Mouse (Mus musculus) hindbrain, embryonic 15.5 days (tissue): Measurements from ENCODE around the gene Lcp2. TPM values are rescaled to one million over a fixed set of nuclear protein-coding genes. Genes with fewer than 3 reads are reported as not detected.

ENCODE experiments used
- ATAC-seq: fragments of 200-750 bp; cut with Nextera tagmentation; 2 replicates; pipeline ENCODE4 v1.8.0; 2017; ENCODE audit warnings: low read depth, moderate number of reproducible peaks, moderate TSS enrichment; ENCODE audit not compliant: low FRiP score
- H3K27ac ChIP-seq: fragments of 300-500 bp; sonication (generic); replicated peaks from 2 replicates; pipeline ENCODE4 v1.5.1; 2015; ENCODE audit warnings: mild to moderate bottlenecking, inconsistent platforms
- H3K27me3 ChIP-seq: fragments of 300-500 bp; sonication (generic); 2 replicates; pipeline ENCODE4 v1.6.1; 2015; ENCODE audit warnings: control low read depth, inconsistent platforms
- H3K36me3 ChIP-seq: fragments of 300-500 bp; sonication (generic); 2 replicates; pipeline ENCODE4 v1.6.1; 2015; ENCODE audit warnings: control low read depth, inconsistent platforms
- H3K4me1 ChIP-seq: fragments of 300-500 bp; sonication (generic); replicated peaks from 2 replicates; pipeline ENCODE4 v1.6.1; 2015; ENCODE audit warnings: control low read depth, inconsistent platforms
- H3K4me2 ChIP-seq: fragments of 300-500 bp; sonication (generic); 2 replicates; pipeline ENCODE4 v1.6.1; 2015; ENCODE audit warnings: moderate library complexity, mild to moderate bottlenecking, inconsistent platforms
- H3K4me3 ChIP-seq: fragments of 300-500 bp; sonication (generic); 2 replicates; pipeline ENCODE4 v1.5.1; 2015; ENCODE audit warnings: mild to moderate bottlenecking, inconsistent platforms
- H3K9ac ChIP-seq: fragments of 300-500 bp; sonication (generic); 2 replicates; pipeline ENCODE4 v1.6.1; 2015; ENCODE audit warnings: inconsistent platforms
- H3K9me3 ChIP-seq: fragments of 300-500 bp; sonication (generic); 2 replicates; pipeline ENCODE4 v1.6.1; 2016; ENCODE audit warnings: control low read depth, inconsistent platforms
- WGBS: fragments of 180-500 bp; shearing (Covaris S2); methylation state at CpG from one replicate; pipeline ENCODE4 v1.1.7; 2015; 5-methylcytosine and 5-hydroxymethylcytosine counted together
- polyA plus RNA-seq: library from polyadenylated mRNA; unstranded; fragments of >200 nt; fragmentation: Nextera tagmentation; extraction: Ambion mirVana; gene quantifications from 2 replicates; pipeline ENCODE4 v1.2.1, GENCODE M21; 2015

Lcp2 gene
- polyA plus RNA-seq, 1 experiment from 2014 or later, result 1.7 TPM

DNA sequence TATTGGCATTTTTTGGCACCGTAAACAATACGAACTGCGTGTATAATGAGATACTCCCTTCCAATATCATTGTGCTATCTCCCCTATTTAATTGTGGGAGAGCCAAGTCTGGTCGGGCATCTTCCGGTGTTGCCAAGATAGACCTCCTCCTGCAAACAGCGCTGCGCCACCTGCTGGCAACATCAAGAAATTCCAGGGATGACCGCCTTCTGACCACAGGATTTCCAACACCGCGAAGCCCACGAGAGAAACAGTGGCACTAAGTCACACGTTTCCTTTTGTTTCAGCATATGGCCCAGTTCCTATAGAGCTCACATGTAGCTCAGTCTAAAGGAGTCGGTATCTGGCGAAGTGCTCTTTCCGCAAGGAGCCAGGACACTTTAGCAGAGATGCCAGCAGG is 27.1 kb downstream of the Lcp2 start:
- H3K9me3 ChIP-seq, result no peaks in the 10 kb centered on the region
- WGBS, result 14% methylated on average over 15 of the region's 15 CpGs
- 0 out of 2 replicates have a peak, but pooled peaks cover 3% of the 10 kb centered on the region for H3K4me1 ChIP-seq
- H3K27ac ChIP-seq, result no peak overlapping the region
- no peak for ATAC-seq
- no peak overlapping the region for H3K4me3 ChIP-seq
- H3K4me2 ChIP-seq, result peak overlapping the region; percentile 35; the same call in 1 of the 2 replicates
- H3K27me3 ChIP-seq, result peaks cover 6% of the 10 kb centered on the region; the same call in 1 of the 2 replicates
- no peaks in the 10 kb centered on the region for H3K36me3 ChIP-seq
- no peak overlapping the region for H3K9ac ChIP-seq

- 82% methylated on average over 2 of the region's 2 CpGs for WGBS
- no peak overlapping the region for H3K9ac ChIP-seq
Observed at GRCm38 (mm10) chr11:34077870-34078269, 31.1 kb downstream of the Lcp2 start.

DNA sequence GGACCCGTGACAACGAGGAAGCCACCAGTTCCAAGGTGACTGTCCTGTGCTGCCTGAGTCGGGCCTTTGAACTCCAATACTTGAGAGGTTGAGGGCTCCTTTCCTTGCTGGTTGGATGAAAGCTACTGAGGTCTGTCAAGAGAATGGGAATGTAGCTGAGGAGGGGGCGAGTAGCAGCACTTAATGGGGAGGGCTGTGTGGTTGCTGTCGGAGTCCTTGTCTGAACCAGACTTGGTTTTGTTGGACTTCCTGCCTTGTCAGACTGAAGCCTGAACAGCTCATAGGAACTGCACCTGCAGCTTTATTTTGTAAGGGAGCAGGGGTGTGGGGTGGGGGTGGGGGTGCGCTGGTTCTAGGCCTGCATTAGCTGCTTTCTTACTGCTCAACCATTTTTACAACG is 31.9 kb downstream of the Lcp2 start:
- H3K4me2 ChIP-seq, result no peak overlapping the region
- no peaks in the 10 kb centered on the region for H3K9me3 ChIP-seq
- no peaks in the 10 kb centered on the region for H3K36me3 ChIP-seq
- H3K4me3 ChIP-seq, result no peak overlapping the region
- peaks cover 6% of the 10 kb centered on the region; the same call in 1 of the 2 replicates for H3K27me3 ChIP-seq
- no peak for ATAC-seq
- WGBS, result 93% methylated on average over 7 of the region's 7 CpGs
- H3K4me1 ChIP-seq, result peaks cover 14% of the 10 kb centered on the region; the same call in 1 of the 2 replicates
- no peak overlapping the region for H3K9ac ChIP-seq
- H3K27ac ChIP-seq, result no peak overlapping the region

More at GRCm38 (mm10) chr11:34077870-34078269, 31.1 kb downstream of the Lcp2 start:
- no peak for ATAC-seq
- no peak overlapping the region for H3K4me2 ChIP-seq
- no peak overlapping the region for H3K27ac ChIP-seq
- peaks cover 14% of the 10 kb centered on the region; the same call in 1 of the 2 replicates for H3K4me1 ChIP-seq
- no peaks in the 10 kb centered on the region for H3K36me3 ChIP-seq
- peaks cover 6% of the 10 kb centered on the region; the same call in 1 of the 2 replicates for H3K27me3 ChIP-seq
- H3K9me3 ChIP-seq, result no peaks in the 10 kb centered on the region
- H3K4me3 ChIP-seq, result no peak overlapping the region

GRCm38 (mm10) chr11:34079542-34080464 is 33.1 kb downstream of the Lcp2 start:
- Histone ChIP-seq H3K27ac (peak overlapping the region; percentile 27; the same call in 1 of the 2 replicates), H3K4me2 (no peak overlapping the region), H3K36me3 (no peaks in the 10 kb centered on the region), H3K27me3 (no peaks in the 10 kb centered on the region), H3K9ac (no peak overlapping the region), H3K4me3 (no peak overlapping the region), H3K4me1 (peaks cover 12% of the 10 kb centered on the region; the same call in 1 of the 2 replicates), H3K9me3 (no peaks in the 10 kb centered on the region)
- ATAC-seq, result no peak
- WGBS, result 52% methylated on average over 6 of the region's 6 CpGs

- no peaks in the 10 kb centered on the region for H3K9me3 ChIP-seq
- 86% methylated on average over 7 of the region's 7 CpGs for WGBS
- H3K4me3 ChIP-seq, result no peak overlapping the region
- H3K27me3 ChIP-seq, result no peaks in the 10 kb centered on the region
- peaks cover 12% of the 10 kb centered on the region; the same call in 1 of the 2 replicates for H3K4me1 ChIP-seq
- ATAC-seq, result no peak
- no peak overlapping the region for H3K27ac ChIP-seq
- H3K4me2 ChIP-seq, result no peak overlapping the region
- H3K9ac ChIP-seq, result no peak overlapping the region
- no peaks in the 10 kb centered on the region for H3K36me3 ChIP-seq
Observed at GRCm38 (mm10) chr11:34083795-34084194, 37.1 kb downstream of the Lcp2 start.

DNA sequence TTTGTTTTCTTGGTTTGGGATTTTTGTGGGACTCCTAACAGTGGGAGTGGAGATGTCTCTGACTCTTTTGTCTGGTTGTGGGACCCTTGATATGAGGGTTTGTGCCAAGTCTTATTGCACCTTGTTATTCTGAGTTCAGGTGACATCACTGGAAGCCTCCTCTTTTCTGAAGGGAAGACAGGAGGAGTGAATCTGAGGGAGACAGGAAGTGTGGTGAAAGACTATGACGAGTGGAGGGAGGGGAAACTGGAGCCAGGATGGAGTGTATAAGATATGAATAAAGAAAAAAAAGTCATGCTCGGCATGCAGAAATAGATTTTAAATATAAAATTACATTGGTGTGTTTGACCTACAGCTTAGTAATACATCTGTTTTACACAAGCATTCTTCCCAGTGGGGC is 37.9 kb downstream of the Lcp2 start:
- no peak overlapping the region for H3K9ac ChIP-seq
- H3K9me3 ChIP-seq, result no peaks in the 10 kb centered on the region
- H3K27ac ChIP-seq, result no peak overlapping the region
- no peaks in the 10 kb centered on the region for H3K27me3 ChIP-seq
- no peak overlapping the region for H3K4me3 ChIP-seq
- H3K4me2 ChIP-seq, result no peak overlapping the region
- ATAC-seq, result no peak
- H3K36me3 ChIP-seq, result no peaks in the 10 kb centered on the region
- H3K4me1 ChIP-seq, result peaks cover 12% of the 10 kb centered on the region; the same call in 1 of the 2 replicates
- WGBS, result 75% methylated on average over 2 of the region's 2 CpGs

- 81% methylated on average over 8 of the region's 8 CpGs for WGBS
Observed at GRCm38 (mm10) chr11:34086164-34086751, 39.5 kb downstream of the Lcp2 start.

GRCm38 (mm10) chr11:34087064-34087463 is 40.3 kb downstream of the Lcp2 start:
- Histone ChIP-seq H3K9ac (no peak overlapping the region), H3K4me1 (no peaks in the 10 kb centered on the region), H3K9me3 (no peaks in the 10 kb centered on the region), H3K4me3 (no peak overlapping the region), H3K36me3 (no peaks in the 10 kb centered on the region), H3K27me3 (no peaks in the 10 kb centered on the region), H3K27ac (no peak overlapping the region), H3K4me2 (no peak overlapping the region)
- WGBS, result 82% methylated on average over 3 of the region's 3 CpGs
- ATAC-seq, result no peak

More at GRCm38 (mm10) chr11:34086164-34086751, 39.5 kb downstream of the Lcp2 start:
- no peaks in the 10 kb centered on the region for H3K4me1 ChIP-seq
- H3K4me2 ChIP-seq, result no peak overlapping the region
- no peaks in the 10 kb centered on the region for H3K36me3 ChIP-seq
- no peak overlapping the region for H3K4me3 ChIP-seq
- H3K9me3 ChIP-seq, result no peaks in the 10 kb centered on the region
- ATAC-seq, result no peak
- no peaks in the 10 kb centered on the region for H3K27me3 ChIP-seq
- no peak overlapping the region for H3K9ac ChIP-seq
- H3K27ac ChIP-seq, result no peak overlapping the region

GRCm38 (mm10) chr11:34098422-34098821 is 51.7 kb downstream of the Lcp2 start, which contains the start of gene 4930469K13Rik:
4930469K13Rik (minus strand) TSS chr11:34098554.
- Histone ChIP-seq H3K27ac (no peak within 1 kb of the TSS), H3K4me3 (no peak within 1 kb of the TSS), H3K4me2 (no peak within 1 kb of the TSS), H3K4me1 (no peaks in the 10 kb centered on the region), H3K9ac (no peak within 1 kb of the TSS), H3K36me3 (no peaks in the 10 kb centered on the region), H3K27me3 (no peaks in the 10 kb centered on the region), H3K9me3 (no peaks in the 10 kb centered on the region)
- peak; percentile 45; the same call in 1 of the 2 replicates for ATAC-seq
- 85% methylated on average over 10 of the region's 10 CpGs for WGBS

DNA sequence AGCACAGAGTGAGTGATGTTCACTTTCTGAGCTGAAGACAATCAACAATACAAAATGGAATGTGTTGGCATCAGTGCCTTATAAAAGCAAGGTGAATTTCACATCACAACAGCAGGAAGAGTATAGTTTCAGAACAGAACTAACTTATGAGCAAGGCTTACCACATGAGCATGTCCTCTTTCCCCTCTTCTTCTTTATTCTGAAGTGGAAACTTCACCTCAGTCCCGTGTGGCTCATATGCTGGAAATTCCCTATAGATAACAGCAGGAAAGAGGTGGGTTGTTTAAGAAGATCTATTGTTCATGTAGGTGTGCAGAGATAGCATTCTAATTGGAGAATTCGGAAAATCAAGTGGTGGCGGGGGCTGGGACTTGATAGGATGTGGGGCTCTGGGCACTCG is 55.1 kb downstream of the Lcp2 start:
- WGBS, result 90% methylated on average over 4 of the region's 4 CpGs
- Histone ChIP-seq H3K9ac (no peak overlapping the region), H3K27ac (no peak overlapping the region), H3K27me3 (no peaks in the 10 kb centered on the region), H3K36me3 (no peaks in the 10 kb centered on the region), H3K4me2 (no peak overlapping the region), H3K4me3 (no peak overlapping the region), H3K9me3 (no peaks in the 10 kb centered on the region), H3K4me1 (peaks cover 12% of the 10 kb centered on the region)
- ATAC-seq, result no peak

DNA sequence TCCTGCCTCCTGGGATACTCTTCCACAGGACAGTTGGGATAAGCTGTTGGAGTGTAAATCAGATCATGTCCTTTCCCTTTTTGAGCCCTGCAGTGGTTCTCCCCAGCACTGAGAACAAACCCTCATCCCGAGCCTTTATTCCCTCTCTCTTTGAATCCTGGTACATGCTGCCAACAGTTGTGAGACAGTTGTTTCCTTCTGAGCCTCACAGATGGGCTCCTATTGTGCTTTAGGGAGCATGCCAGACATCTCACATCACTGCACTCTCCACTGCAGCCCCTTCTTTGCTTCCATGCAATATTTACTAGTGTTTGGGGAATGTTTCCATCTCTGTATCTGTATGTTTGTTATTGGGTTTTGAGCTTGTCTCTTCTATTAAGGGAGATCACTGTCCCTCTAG is 58.2 kb downstream of the Lcp2 start:
- Histone ChIP-seq H3K27me3 (no peaks in the 10 kb centered on the region), H3K27ac (peak overlapping the region; percentile 44; the same call in 1 of the 2 replicates), H3K4me1 (peaks cover 12% of the 10 kb centered on the region), H3K9me3 (no peaks in the 10 kb centered on the region), H3K9ac (no peak overlapping the region), H3K4me2 (no peak overlapping the region), H3K36me3 (no peaks in the 10 kb centered on the region), H3K4me3 (no peak overlapping the region)
- 17% methylated on average over 1 of the region's 1 CpGs for WGBS
- ATAC-seq, result 0 out of 2 replicates have a peak, but pooled peaks have one; percentile 24

DNA sequence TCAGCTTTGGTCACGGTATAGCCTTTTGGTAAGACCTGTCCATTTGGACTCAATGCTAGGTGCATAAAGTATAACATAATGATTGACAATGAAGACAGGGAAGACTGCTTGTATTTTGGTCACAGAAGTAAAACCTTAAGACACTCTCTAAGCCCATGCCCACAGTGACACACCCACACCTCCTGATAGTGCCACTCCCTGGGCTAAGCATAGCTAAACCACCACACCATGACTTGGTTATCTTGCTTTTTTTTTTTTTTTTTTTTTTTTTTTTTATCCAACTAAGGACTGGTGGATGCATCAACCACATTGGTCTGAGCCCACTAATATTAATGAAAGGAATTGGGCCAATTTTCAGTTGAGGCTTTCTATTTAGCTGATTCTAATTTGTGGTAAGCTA is 62.5 kb downstream of the Lcp2 start:
- 100% methylated on average over 1 of the region's 1 CpGs for WGBS
- H3K4me2 ChIP-seq, result no peak overlapping the region
- peaks cover 38% of the 10 kb centered on the region for H3K4me1 ChIP-seq
- no peak for ATAC-seq
- no peaks in the 10 kb centered on the region for H3K27me3 ChIP-seq
- H3K4me3 ChIP-seq, result no peak overlapping the region
- no peak overlapping the region for H3K27ac ChIP-seq
- no peak overlapping the region for H3K9ac ChIP-seq
- H3K9me3 ChIP-seq, result no peaks in the 10 kb centered on the region
- H3K36me3 ChIP-seq, result no peaks in the 10 kb centered on the region
